Mouse (Mus musculus) MEL (cell line): ENCODE data around the gene Eif2b4. TPM values are rescaled to one million over a fixed set of nuclear protein-coding genes. Genes with fewer than 3 reads are reported as not detected.

Experiments used
- DNase-seq: peaks from one replicate; pipeline ENCODE4 v3.0.0; 2011; ENCODE audit warnings: low read depth, low spot score
- H3K27ac ChIP-seq: 2 replicates; pipeline ENCODE4 v1.5.1; 2012; ENCODE audit warnings: low read depth, mild to moderate bottlenecking, control low read depth, low read length, moderate library complexity; ENCODE audit not compliant: control insufficient read depth
- H3K27me3 ChIP-seq, 2 experiments: fragments of 150-350 bp in 1 of 2; sonication (generic) in 1 of 2; 2 replicates each; pipeline ENCODE4 v1.6.1; 2012; ENCODE audit warnings: low read length in 2 of 2, mild to moderate bottlenecking in 2 of 2, improper control_type of control experiment in 1 of 2, moderate library complexity in 1 of 2; ENCODE audit not compliant: insufficient read depth in 2 of 2, control insufficient read depth in 1 of 2
- H3K36me3 ChIP-seq, 2 experiments: 2 replicates each; pipeline ENCODE4 v1.6.1; 2012 to 2014; ENCODE audit warnings: low read length in 2 of 2, improper control_type of control experiment in 1 of 2, inconsistent platforms in 1 of 2, mild to moderate bottlenecking in 1 of 2; ENCODE audit not compliant: insufficient read depth in 2 of 2, control insufficient read depth in 1 of 2
- H3K4me1 ChIP-seq, 2 experiments: fragments of 150-350 bp in 1 of 2; sonication (generic) in 1 of 2; 2 replicates each; pipeline ENCODE4 v1.6.1; 2012; ENCODE audit warnings: low read length in 2 of 2, improper control_type of control experiment in 1 of 2, mild to moderate bottlenecking in 1 of 2; ENCODE audit not compliant: insufficient read depth in 2 of 2, control insufficient read depth in 1 of 2
- H3K4me3 ChIP-seq, 2 experiments: fragments of 150-350 bp in 1 of 2; sonication (generic) in 1 of 2; 2 replicates each; pipeline ENCODE4 v1.5.1; 2012; ENCODE audit warnings: low read depth in 2 of 2, low read length in 2 of 2, mild to moderate bottlenecking in 2 of 2, moderate library complexity in 2 of 2, control low read depth in 1 of 2, improper control_type of control experiment in 1 of 2; ENCODE audit not compliant: control insufficient read depth in 1 of 2, insufficient read depth in 1 of 2
- H3K79me2 ChIP-seq: 2 replicates; pipeline ENCODE4 v1.6.1; 2012; ENCODE audit warnings: mild to moderate bottlenecking, low read length, moderate library complexity; ENCODE audit not compliant: control insufficient read depth, poor library complexity, insufficient read depth
- H3K9ac ChIP-seq: 2 replicates; pipeline ENCODE4 v1.6.1; 2012; ENCODE audit warnings: low read depth, mild to moderate bottlenecking, control low read depth, low read length, moderate library complexity; ENCODE audit not compliant: control insufficient read depth, poor library complexity, severe bottlenecking
- H3K9me3 ChIP-seq: fragments of 150-350 bp; sonication (generic); replicated peaks from 2 replicates; pipeline ENCODE4 v1.6.1; 2012; ENCODE audit warnings: mild to moderate bottlenecking, low read length, improper control_type of control experiment, moderate library complexity; ENCODE audit not compliant: insufficient read depth
- BHLHE40 ChIP-seq: IDR thresholded peaks from 2 replicates; pipeline ENCODE4 v1.6.1; 2012; ENCODE audit warnings: low read depth, mild to moderate bottlenecking, inconsistent platforms, low read length, improper control_type of control experiment, borderline replicate concordance
- CHD1 ChIP-seq: IDR thresholded peaks from 2 replicates; pipeline ENCODE4 v1.6.1; 2012; ENCODE audit warnings: low read depth, mild to moderate bottlenecking, inconsistent platforms, low read length, improper control_type of control experiment
- CTCF ChIP-seq, 3 experiments: IDR thresholded peaks in 2 of 3; conservative IDR thresholded peaks in 1 of 3; 2 replicates each; pipeline ENCODE4 v1.5.1; 2011 to 2012; ENCODE audit warnings: low read length in 3 of 3, low read depth in 2 of 3, mild to moderate bottlenecking in 2 of 3, improper control_type of control experiment in 1 of 3, inconsistent platforms in 1 of 3, mixed read lengths in 1 of 3, moderate library complexity in 1 of 3; ENCODE audit not compliant: control insufficient read depth in 1 of 3, insufficient read depth in 1 of 3, poor library complexity in 1 of 3, severe bottlenecking in 1 of 3
- E2F4 ChIP-seq: IDR thresholded peaks from 2 replicates; pipeline ENCODE4 v1.6.1; 2011; ENCODE audit warnings: low read depth, low read length, improper control_type of control experiment, borderline replicate concordance
- ELF1 ChIP-seq: IDR thresholded peaks from 2 replicates; pipeline ENCODE4 v1.6.1; 2014; ENCODE audit warnings: low read depth, mild to moderate bottlenecking, inconsistent platforms, low read length, improper control_type of control experiment, moderate library complexity
- EP300 ChIP-seq, 2 experiments: IDR thresholded peaks; 2 replicates each; pipeline ENCODE4 v1.6.1; 2011; ENCODE audit warnings: improper control_type of control experiment in 2 of 2, low read length in 2 of 2, low read depth in 1 of 2, mild to moderate bottlenecking in 1 of 2
- ETS1 ChIP-seq: IDR thresholded peaks from 2 replicates; pipeline ENCODE4 v1.6.1; 2012; ENCODE audit warnings: low read depth, mild to moderate bottlenecking, inconsistent platforms, low read length, improper control_type of control experiment, moderate library complexity
- GABPA ChIP-seq: IDR thresholded peaks from 2 replicates; pipeline ENCODE4 v1.6.1; 2012; ENCODE audit warnings: low read depth, mild to moderate bottlenecking, inconsistent platforms, low read length, improper control_type of control experiment, moderate library complexity
- GATA1 ChIP-seq: IDR thresholded peaks from 2 replicates; pipeline ENCODE4 v1.6.1; 2011; ENCODE audit warnings: low read depth, low read length, improper control_type of control experiment
- JUND ChIP-seq: IDR thresholded peaks from 2 replicates; pipeline ENCODE4 v1.6.1; 2011; ENCODE audit warnings: low read depth, mild to moderate bottlenecking, improper control_type of control experiment, low read length
- MAFK ChIP-seq: IDR thresholded peaks from 2 replicates; pipeline ENCODE4 v1.6.1; 2011; ENCODE audit warnings: low read depth, mild to moderate bottlenecking, low read length, improper control_type of control experiment, borderline replicate concordance
- MAX ChIP-seq: IDR thresholded peaks from 2 replicates; pipeline ENCODE4 v1.6.1; 2011; ENCODE audit warnings: low read length, improper control_type of control experiment
- MAZ ChIP-seq: IDR thresholded peaks from 2 replicates; pipeline ENCODE4 v1.6.1; 2012; ENCODE audit warnings: low read depth, mild to moderate bottlenecking, inconsistent platforms, low read length, improper control_type of control experiment
- MEF2A ChIP-seq: IDR thresholded peaks from 2 replicates; pipeline ENCODE4 v1.6.1; 2014; ENCODE audit warnings: low read depth, mild to moderate bottlenecking, inconsistent platforms, low read length, improper control_type of control experiment; ENCODE audit not compliant: poor library complexity, insufficient replicate concordance, severe bottlenecking; ENCODE audit errors: extremely low read depth
- MYC ChIP-seq: IDR thresholded peaks from 2 replicates; pipeline ENCODE4 v1.6.1; 2011; ENCODE audit warnings: low read depth, mild to moderate bottlenecking, low read length, improper control_type of control experiment, moderate library complexity
- NRF1 ChIP-seq: IDR thresholded peaks from 2 replicates; pipeline ENCODE4 v1.6.1; 2014; ENCODE audit warnings: low read depth, mild to moderate bottlenecking, inconsistent platforms, low read length, improper control_type of control experiment, moderate library complexity; ENCODE audit not compliant: poor library complexity, insufficient read depth, severe bottlenecking
- POLR2A ChIP-seq, 2 experiments: IDR thresholded peaks; 2 replicates each; pipeline ENCODE4 v1.6.1; 2011 to 2012; ENCODE audit warnings: low read length in 2 of 2, mild to moderate bottlenecking in 2 of 2, control low read depth in 1 of 2, improper control_type of control experiment in 1 of 2, low read depth in 1 of 2, moderate library complexity in 1 of 2; ENCODE audit not compliant: control insufficient read depth in 1 of 2, insufficient read depth in 1 of 2, poor library complexity in 1 of 2
- POLR2AphosphoS2 ChIP-seq: IDR thresholded peaks from 2 replicates; pipeline ENCODE4 v1.6.1; 2011; ENCODE audit warnings: low read length, improper control_type of control experiment
- POLR2AphosphoS5 ChIP-seq: IDR thresholded peaks from 2 replicates; pipeline ENCODE4 v1.6.1; 2012; ENCODE audit warnings: low read depth, borderline replicate concordance, mild to moderate bottlenecking, inconsistent platforms, low read length, moderate library complexity, mixed read lengths
- RAD21 ChIP-seq: IDR thresholded peaks from 2 replicates; pipeline ENCODE4 v1.6.1; 2011; ENCODE audit warnings: mild to moderate bottlenecking, low read depth, low read length, improper control_type of control experiment
- RCOR1 ChIP-seq: IDR thresholded peaks from 2 replicates; pipeline ENCODE4 v1.6.1; 2012; ENCODE audit warnings: low read depth, mild to moderate bottlenecking, inconsistent platforms, low read length, improper control_type of control experiment
- SMC3 ChIP-seq: IDR thresholded peaks from 2 replicates; pipeline ENCODE4 v1.6.1; 2011; ENCODE audit warnings: low read depth, low read length, improper control_type of control experiment
- TAL1 ChIP-seq: IDR thresholded peaks from 2 replicates; pipeline ENCODE4 v1.6.1; 2012; ENCODE audit warnings: mild to moderate bottlenecking, inconsistent platforms, low read length, moderate library complexity, mixed read lengths
- TBP ChIP-seq: IDR thresholded peaks from 2 replicates; pipeline ENCODE4 v1.8.0; 2011; ENCODE audit warnings: low read depth, low read length, improper control_type of control experiment
- TCF12 ChIP-seq: IDR thresholded peaks from 2 replicates; pipeline ENCODE4 v1.6.1; 2014; ENCODE audit warnings: low read depth, mild to moderate bottlenecking, inconsistent platforms, low read length, improper control_type of control experiment, moderate library complexity
- UBTF ChIP-seq: IDR thresholded peaks from 2 replicates; pipeline ENCODE4 v1.6.1; 2012; ENCODE audit warnings: low read depth, mild to moderate bottlenecking, inconsistent platforms, low read length, improper control_type of control experiment, moderate library complexity, borderline replicate concordance; ENCODE audit not compliant: insufficient read depth
- USF2 ChIP-seq, 2 experiments: IDR thresholded peaks; 2 replicates each; pipeline ENCODE4 v1.6.1; 2011 to 2012; ENCODE audit warnings: improper control_type of control experiment in 2 of 2, low read length in 2 of 2, borderline replicate concordance in 1 of 2, inconsistent platforms in 1 of 2, low read depth in 1 of 2, mild to moderate bottlenecking in 1 of 2; ENCODE audit not compliant: insufficient read depth in 1 of 2
- ZC3H11A ChIP-seq: IDR thresholded peaks from 2 replicates; pipeline ENCODE4 v1.6.1; 2012; ENCODE audit warnings: low read depth, mild to moderate bottlenecking, inconsistent platforms, low read length, improper control_type of control experiment
- ZMIZ1 ChIP-seq: IDR thresholded peaks from 2 replicates; pipeline ENCODE4 v1.6.1; 2012; ENCODE audit warnings: low read depth, mild to moderate bottlenecking, inconsistent platforms, low read length, improper control_type of control experiment, moderate library complexity
- ZNF384 ChIP-seq: IDR thresholded peaks from 2 replicates; pipeline ENCODE4 v1.6.1; 2012; ENCODE audit warnings: low read depth, mild to moderate bottlenecking, inconsistent platforms, low read length, improper control_type of control experiment
- polyA plus RNA-seq, 2 experiments: library from polyadenylated mRNA; stranded (reverse) in 1 of 2; unstranded in 1 of 2; fragments of >175 nt in 1 of 2; fragments of >200 nt in 1 of 2; gene quantifications; 2 replicates each; pipeline versions ENCODE4 v1.2.1 to v1.2.4; 2012; ENCODE audit warnings: low replicate concordance in 2 of 2, low read depth in 1 of 2; ENCODE audit not compliant: insufficient read length in 2 of 2, insufficient read depth in 1 of 2, missing spikeins in 1 of 2
- total RNA-seq: library from RNA; depleted of rRNA; stranded (reverse); fragments of 300-350 nt; gene quantifications from 2 replicates; pipeline ENCODE4 v1.2.3, GENCODE M21; 2012

Eif2b4 gene
- total and polyA plus RNA-seq, 3 experiments: 151 to 282 TPM; not detected in 1

GRCm38 (mm10) chr5:31221304-31221945 is 28.2 kb upstream of the Eif2b4 start (continued):
- TF ChIP-seq ZMIZ1 (no peak), RAD21 (peak; percentile 71), MAFK (no peak)

DNA sequence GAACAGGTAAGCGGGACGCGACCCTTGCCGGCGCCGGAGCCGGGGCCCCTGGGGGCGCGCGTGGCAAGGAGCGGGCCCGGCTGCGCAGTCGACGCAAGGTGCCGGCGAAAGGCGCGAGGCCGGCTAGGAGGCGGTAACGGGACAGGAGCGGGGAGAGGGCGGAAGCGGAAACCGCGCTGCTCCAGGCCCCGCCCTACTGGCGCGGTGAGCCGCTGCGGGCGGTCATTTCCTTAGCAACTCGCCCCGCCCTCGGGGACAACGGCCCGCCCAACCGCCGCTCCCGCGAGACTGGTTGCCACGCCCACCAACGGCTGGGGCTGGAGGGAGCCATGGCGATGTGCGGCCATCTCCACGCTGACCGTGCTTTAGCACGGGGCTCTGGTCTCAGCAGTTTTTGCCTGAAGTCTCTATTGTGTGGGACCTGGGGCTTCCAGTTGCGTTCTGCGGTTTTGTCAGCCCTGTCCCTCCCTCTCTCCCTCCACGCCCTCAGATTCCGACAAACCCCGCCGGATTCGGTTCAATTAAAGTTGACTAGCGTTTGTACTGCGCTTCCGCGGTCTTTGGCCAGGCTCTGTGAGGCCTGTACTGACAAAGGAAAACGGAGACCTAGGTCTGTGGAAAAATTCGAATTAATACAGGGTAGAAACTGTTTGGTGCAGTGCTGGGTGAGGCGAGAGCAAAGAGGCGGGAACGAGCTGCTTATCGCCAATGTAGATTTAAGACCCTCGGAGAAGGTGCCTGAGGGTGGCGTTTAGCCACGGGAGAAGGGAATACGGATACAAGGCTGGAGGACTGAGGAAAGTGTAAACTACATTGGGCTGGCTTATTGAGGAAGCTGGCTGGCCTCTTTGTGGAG is 27.4 kb upstream of the Eif2b4 start, which contains the start of gene Ppm1g:
TSS of gene Ppm1g (minus strand) at position 240 of the 856 bp plus-strand sequence.
- peaks cover 47% of the 10 kb centered on the region for H3K79me2 ChIP-seq
- H3K27ac ChIP-seq: peak within 1 kb of the TSS; percentile 84
- no peaks in the 10 kb centered on the region for H3K27me3 ChIP-seq
- H3K4me1 ChIP-seq: peaks cover 8 to 15% of the 10 kb centered on the region in 2 experiments
- peaks cover 12 to 33% of the 10 kb centered on the region in 2 experiments for H3K36me3 ChIP-seq
- peak; percentile 99 for DNase-seq
- no peaks in the 10 kb centered on the region for H3K9me3 ChIP-seq
- peak within 1 kb of the TSS; percentile 74 for H3K4me3 ChIP-seq
- H3K9ac ChIP-seq: peak within 1 kb of the TSS; percentile 95
- TF ChIP-seq EP300 (IDR thresholded peaks at IDR 0.05; ENCODE audit: low read depth in 1 of 2, low read length in 2 of 2) (peak in 1 of 2 experiments; percentile 41; a peak in 2 of 4 replicates), ELF1 (peak; percentile 90), POLR2A (IDR thresholded peaks at IDR 0.05; ENCODE audit: control insufficient read depth in 1 of 2, insufficient read depth in 1 of 2, low read depth in 1 of 2, low read length in 2 of 2, poor library complexity in 1 of 2) (peak; percentile 82 to 99), UBTF (0 out of 2 replicates have a peak, but pooled peaks have one; percentile 77), RCOR1 (no peak), TCF12 (peak; percentile 73), TBP (peak; percentile 76), RAD21 (no peak), MEF2A (no peak), SMC3 (no peak), POLR2AphosphoS2 (peak; percentile 99), TAL1 (no peak), CTCF (IDR thresholded peaks at IDR 0.05 in 2 of 3, conservative IDR thresholded peaks at IDR 0.05 in 1 of 3; ENCODE audit: control insufficient read depth in 1 of 3, insufficient read depth in 1 of 3, low read depth in 2 of 3, low read length in 3 of 3, poor library complexity in 1 of 3, severe bottlenecking in 1 of 3) (peak in 1 of 3 experiments; percentile 15; a peak in 1 of 6 replicates), ZNF384 (no peak; the same call in 1 of the 2 replicates), NRF1 (0 out of 2 replicates have a peak, but pooled peaks have one; percentile 36), MYC (peak; percentile 89; the same call in 1 of the 2 replicates), CHD1 (peak; percentile 10; the same call in 1 of the 2 replicates), E2F4 (peak; percentile 80), POLR2AphosphoS5 (peak; percentile 23; the same call in 1 of the 2 replicates), JUND (no peak), USF2 (IDR thresholded peaks at IDR 0.05; ENCODE audit: borderline replicate concordance in 1 of 2, insufficient read depth in 1 of 2, low read depth in 1 of 2, low read length in 2 of 2) (no peak), MAX (peak; percentile 87), ETS1 (peak; percentile 37; the same call in 1 of the 2 replicates), BHLHE40 (no peak), ZMIZ1 (peak; percentile 98), GATA1 (peak; percentile 64), MAFK (no peak), GABPA (no peak), ZC3H11A (no peak), MAZ (peak; percentile 77)
